Mouse (Mus musculus) heart, postnatal 4 days (tissue): Measurements from ENCODE around the gene C130050O18Rik. TPM values are rescaled to one million over a fixed set of nuclear protein-coding genes. Genes with fewer than 3 reads are reported as not detected.

Experiments
- DNase-seq: peaks from one replicate; pipeline ENCODE4 v3.0.0; 2021
- total RNA-seq, 2 experiments: library from RNA; stranded (reverse); gene quantifications; 2 replicates each; pipeline ENCODE4 v1.2.3; 2021

C130050O18Rik gene
- total RNA-seq, 2 experiments from 2014 or later = 0.47 to 0.74 TPM

- peak; percentile 72 for DNase-seq
Observed at GRCm38 (mm10) chr5:139427989-139428388, 22.9 kb downstream of the C130050O18Rik start.

- DNase-seq = no peak
Observed at GRCm38 (mm10) chr5:139429818-139430341, 24.8 kb downstream of the C130050O18Rik start.

GRCm38 (mm10) chr5:139432333-139432732 is 27.3 kb downstream of the C130050O18Rik start:
- no peak for DNase-seq

GRCm38 (mm10) chr5:139432747-139433508 is 27.8 kb downstream of the C130050O18Rik start:
- no peak for DNase-seq

- no peak for DNase-seq
Observed at GRCm38 (mm10) chr5:139433842-139434568, 28.9 kb downstream of the C130050O18Rik start.

GRCm38 (mm10) chr5:139434940-139435339 is 29.9 kb downstream of the C130050O18Rik start:
- DNase-seq = no peak

GRCm38 (mm10) chr5:139437769-139438168 is 32.7 kb downstream of the C130050O18Rik start:
- no peak for DNase-seq

GRCm38 (mm10) chr5:139438440-139438839 is 33.4 kb downstream of the C130050O18Rik start:
- DNase-seq = no peak

- DNase-seq = peak; percentile 43
Observed at GRCm38 (mm10) chr5:139440451-139440850, 35.4 kb downstream of the C130050O18Rik start.

GRCm38 (mm10) chr5:139440926-139441725 is 36.0 kb downstream of the C130050O18Rik start:
- no peak for DNase-seq

GRCm38 (mm10) chr5:139441726-139442018 is 36.6 kb downstream of the C130050O18Rik start:
- DNase-seq = peak; percentile 33

- DNase-seq = no peak
Observed at GRCm38 (mm10) chr5:139442428-139442827, 37.3 kb downstream of the C130050O18Rik start.

- no peak for DNase-seq
Observed at GRCm38 (mm10) chr5:139442962-139443361, 37.9 kb downstream of the C130050O18Rik start.

- DNase-seq = peak; percentile 55
Observed at GRCm38 (mm10) chr5:139445258-139445657, 40.2 kb downstream of the C130050O18Rik start.

- no peak for DNase-seq
Observed at GRCm38 (mm10) chr5:139448025-139448424, 42.9 kb downstream of the C130050O18Rik start.

GRCm38 (mm10) chr5:139449161-139449791 is 44.2 kb downstream of the C130050O18Rik start:
- DNase-seq = peak; percentile 48

- DNase-seq = no peak
Observed at GRCm38 (mm10) chr5:139449926-139450325, 44.8 kb downstream of the C130050O18Rik start.

GRCm38 (mm10) chr5:139453031-139453430 is 48.0 kb downstream of the C130050O18Rik start:
- DNase-seq = no peak

- no peak for DNase-seq
Observed at GRCm38 (mm10) chr5:139455166-139455565, 50.1 kb downstream of the C130050O18Rik start.

- no peak for DNase-seq
Observed at GRCm38 (mm10) chr5:139457241-139457640, 52.2 kb downstream of the C130050O18Rik start.

GRCm38 (mm10) chr5:139459938-139460337 is 54.9 kb downstream of the C130050O18Rik start:
- no peak for DNase-seq

GRCm38 (mm10) chr5:139460384-139461067 is 55.4 kb downstream of the C130050O18Rik start, which contains the start of gene 3110082I17Rik:
3110082I17Rik (minus strand) TSS chr5:139460527.
- DNase-seq = peak; percentile 100
